ENCODE assay signal across 9 mouse cellular contexts in genomic region chr11:88481602-88482161, GRCm38 (mm10).
DNase-seq lines count a peak whose midpoint lies in the region; ATAC-seq lines count a peak whose summit lies in the region.
"Had no signal": no experiment of that assay in that cellular context is flagged by ENCODE, and none has a peak within 500 bp of the region (broad histone marks: within the 10 kb centered on the region; RNA-seq: fewer than 3 reads in every experiment).

No protein-coding gene starts in this region.

- no peak overlapping the region for H3K4me3 ChIP-seq in intestine, embryonic 16.5 days (ENCODE audit: low read length)
- no peak overlapping the region for H3K4me3 ChIP-seq in neural tube, embryonic 15.5 days (replicated peaks)
- H3K4me3 ChIP-seq: liver, embryonic 13.5 days had no signal

- no peak for DNase-seq in frontal cortex, postnatal 14 days (ENCODE audit: low spot score in 2 of 2)
- peak; percentile 80 to 87 for DNase-seq in right cerebral cortex, postnatal 10 days (ENCODE audit: low spot score in 2 of 2)
- no peak for DNase-seq in right cerebral cortex, postnatal 36 days (ENCODE audit: low spot score in 2 of 2)
- no peak for DNase-seq in gastrocnemius, adult 18-20 months (ENCODE audit: low spot score)
- no peak for DNase-seq in adrenal gland, postnatal 10 days
- DNase-seq: liver, embryonic 13.5 days had no signal

- ATAC-seq in frontal cortex, adult (ENCODE audit: low TSS enrichment), result 0 out of 2 replicates have a peak, but pooled peaks have one; percentile 20
- ATAC-seq in intestine, embryonic 16.5 days, result peak; percentile 86
- ATAC-seq in neural tube, embryonic 15.5 days (ENCODE audit: low FRiP score), result peak; percentile 81

- no peaks in the 10 kb centered on the region for H3K27me3 ChIP-seq in intestine, embryonic 16.5 days (replicated peaks; ENCODE audit: control insufficient read depth, insufficient read depth, low read length)
- no peaks in the 10 kb centered on the region for H3K27me3 ChIP-seq in neural tube, embryonic 15.5 days (replicated peaks)
- H3K27me3 ChIP-seq: liver, embryonic 13.5 days had no signal

- no peak overlapping the region for H3K9ac ChIP-seq in intestine, embryonic 16.5 days (ENCODE audit: low read depth, low read length)
- H3K9ac ChIP-seq in neural tube, embryonic 15.5 days (replicated peaks), result no peak overlapping the region
- H3K9ac ChIP-seq: liver, embryonic 13.5 days had no signal

- 53% methylated on average over 7 of the region's 7 CpGs for WGBS in intestine, embryonic 16.5 days
- 39% methylated on average over 7 of the region's 7 CpGs for WGBS in neural tube, embryonic 15.5 days

- H3K4me2 ChIP-seq in intestine, embryonic 16.5 days (ENCODE audit: low read depth, low read length), result peak overlapping the region; percentile 34
- H3K4me2 ChIP-seq in neural tube, embryonic 15.5 days, result peak overlapping the region; percentile 22
- H3K4me2 ChIP-seq: liver, embryonic 13.5 days had no signal

- H3K36me3 ChIP-seq in intestine, embryonic 16.5 days (ENCODE audit: control insufficient read depth, insufficient read depth, low read length), result no peaks in the 10 kb centered on the region; the same call in 1 of the 2 replicates
- H3K36me3 ChIP-seq in neural tube, embryonic 15.5 days, result no peaks in the 10 kb centered on the region
- H3K36me3 ChIP-seq: liver, embryonic 13.5 days had no signal

- H3K4me1 ChIP-seq in intestine, embryonic 16.5 days (ENCODE audit: control insufficient read depth, insufficient read depth, low read length), result peaks cover 39% of the 10 kb centered on the region
- peaks cover 56% of the 10 kb centered on the region for H3K4me1 ChIP-seq in neural tube, embryonic 15.5 days

- peak overlapping the region; percentile 77; the same call in 1 of the 2 replicates for H3K27ac ChIP-seq in intestine, embryonic 16.5 days (ENCODE audit: low read length)
- peak overlapping the region; percentile 83 for H3K27ac ChIP-seq in neural tube, embryonic 15.5 days (replicated peaks)
- H3K27ac ChIP-seq: liver, embryonic 13.5 days had no signal

- no peaks in the 10 kb centered on the region for H3K9me3 ChIP-seq in intestine, embryonic 16.5 days (ENCODE audit: control insufficient read depth, low read length)
- no peaks in the 10 kb centered on the region for H3K9me3 ChIP-seq in neural tube, embryonic 15.5 days (replicated peaks)
- H3K9me3 ChIP-seq: liver, embryonic 13.5 days had no signal

Comparison
In these comparisons a context has a peak if more than half of its experiments do, and no peak if none do; other contexts are left out.
1. DNase-seq: peak in right cerebral cortex, postnatal 10 days (2 of 2); none in frontal cortex, postnatal 14 days (0 of 2), right cerebral cortex, postnatal 36 days (0 of 2), gastrocnemius, adult 18-20 months (single experiment) and adrenal gland, postnatal 10 days (single experiment).
2. ATAC-seq: peak in every context shown above with its lines; median percentile 86 in intestine, embryonic 16.5 days; 81 in neural tube, embryonic 15.5 days; 20 in frontal cortex, adult.